Mouse (Mus musculus) ES-E14 (cell line): Measurements from ENCODE around the gene Gpx5. TPM values are rescaled to one million over a fixed set of nuclear protein-coding genes. Genes with fewer than 3 reads are reported as not detected.

Experiments
- DNase-seq: peaks from one replicate; pipeline ENCODE4 v3.0.0-alpha.2; 2013; ENCODE audit warnings: low read depth, low spot score
- H3K27ac ChIP-seq: 2 replicates; pipeline ENCODE4 v1.5.1; 2012; ENCODE audit warnings: low read depth, mild to moderate bottlenecking, low read length, moderate library complexity, mixed read lengths; ENCODE audit not compliant: poor library complexity, insufficient read depth, severe bottlenecking
- H3K36me3 ChIP-seq: 2 replicates; pipeline ENCODE4 v1.6.1; 2012; ENCODE audit warnings: mild to moderate bottlenecking, low read length, moderate library complexity, mixed read lengths; ENCODE audit not compliant: control insufficient read depth, poor library complexity, insufficient read depth, severe bottlenecking
- H3K4me1 ChIP-seq, 2 experiments: fragments of 150-350 bp in 1 of 2; sonication (generic) in 1 of 2; 2 replicates each; pipeline ENCODE4 v1.6.1; 2012; ENCODE audit warnings: low read length in 2 of 2, mild to moderate bottlenecking in 1 of 2, mixed read lengths in 1 of 2; ENCODE audit not compliant: control insufficient read depth in 2 of 2, insufficient read depth in 2 of 2, poor library complexity in 1 of 2
- H3K4me3 ChIP-seq, 2 experiments: fragments of 150-350 bp in 1 of 2; sonication (generic) in 1 of 2; 2 replicates each; pipeline ENCODE4 v1.5.1; 2012; ENCODE audit warnings: low read length in 2 of 2, low read depth in 1 of 2, mild to moderate bottlenecking in 1 of 2, mixed read lengths in 1 of 2; ENCODE audit not compliant: insufficient read depth in 1 of 2, poor library complexity in 1 of 2, severe bottlenecking in 1 of 2
- H3K9ac ChIP-seq: 2 replicates; pipeline ENCODE4 v1.6.1; 2012; ENCODE audit warnings: low read depth, mild to moderate bottlenecking, low read length, mixed read lengths; ENCODE audit not compliant: poor library complexity, insufficient read depth, severe bottlenecking
- H3K9me3 ChIP-seq: fragments of 150-350 bp; sonication (generic); 2 replicates; pipeline ENCODE4 v1.6.1; 2012; ENCODE audit warnings: low read depth, mild to moderate bottlenecking, low read length; ENCODE audit not compliant: control insufficient read depth, insufficient read depth
- CHD2 ChIP-seq: IDR thresholded peaks from 2 replicates; pipeline ENCODE4 v1.6.1; 2014; ENCODE audit warnings: mild to moderate bottlenecking, low read depth, low read length, inconsistent platforms
- HCFC1 ChIP-seq: IDR thresholded peaks from 2 replicates; pipeline ENCODE4 v1.6.1; 2012; ENCODE audit warnings: low read length, inconsistent platforms, borderline replicate concordance; ENCODE audit not compliant: insufficient read depth
- MAFK ChIP-seq: IDR thresholded peaks from 2 replicates; pipeline ENCODE4 v1.6.1; 2014; ENCODE audit warnings: mild to moderate bottlenecking, low read depth, low read length, inconsistent platforms; ENCODE audit not compliant: insufficient read depth
- ZC3H11A ChIP-seq: IDR thresholded peaks from 2 replicates; pipeline ENCODE4 v1.6.1; 2012; ENCODE audit warnings: low read depth, mild to moderate bottlenecking, inconsistent platforms, low read length, borderline replicate concordance
- ZNF384 ChIP-seq: IDR thresholded peaks from 2 replicates; pipeline ENCODE4 v1.6.1; 2012; ENCODE audit warnings: low read depth, low read length, inconsistent platforms
- in situ Hi-C, 2 experiments: fragments of 600-800 bp; cut with MboI; formaldehyde crosslinking; loops; one replicate each; pipeline ENCODE4 v1.15.1; 2025; ENCODE audit warnings: low sequenced_read_pairs in 2 of 2, inconsistent platforms in 1 of 2; ENCODE audit not compliant: unreplicated experiment in 2 of 2
- total RNA-seq: library from RNA; depleted of rRNA; stranded (reverse); fragments of 300-350 nt; gene quantifications from 2 replicates; pipeline ENCODE4 v1.2.3, GENCODE M21; 2012

The Gpx5 gene
- total RNA-seq, 1 experiment = not detected

DNA sequence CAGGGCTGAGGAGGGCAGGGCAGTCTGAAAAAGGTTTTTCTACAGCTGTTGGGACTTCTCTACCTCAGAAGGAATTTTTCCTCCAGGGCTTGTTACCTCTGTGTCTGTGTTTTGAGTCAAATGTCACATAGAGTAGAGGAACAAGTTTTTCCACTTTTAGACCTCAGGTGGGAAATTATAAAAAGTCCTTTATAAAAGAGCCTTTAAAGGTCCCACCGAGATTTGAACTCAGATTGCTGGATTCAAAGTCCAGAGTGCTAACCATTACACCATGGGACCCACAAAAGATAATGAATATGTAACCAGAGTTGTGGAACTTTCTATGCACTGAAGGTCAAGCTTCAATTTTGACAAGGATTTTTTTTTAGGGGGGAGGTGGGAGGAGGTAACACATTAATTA is 24.3 kb downstream of the Gpx5 start:
- peaks cover 0 to 2% of the 10 kb centered on the region in 2 experiments; a peak in 1 of 4 replicates for H3K4me1 ChIP-seq
- in situ Hi-C loops = loop anchor here in 1 of 2 experiments (25.0 kb wide), 2 partner anchors 669 to 744 kb away; partner anchors contain the start of genes Prss16 and Zfp184
- no peak for TF ChIP-seq ZC3H11A
- TF ChIP-seq MAFK = peak; percentile 71
- no peak for TF ChIP-seq HCFC1
- no peak for TF ChIP-seq ZNF384
- no peak for TF ChIP-seq CHD2
- H3K36me3 ChIP-seq = no peaks in the 10 kb centered on the region
- no peak for DNase-seq
- no peaks in the 10 kb centered on the region for H3K9me3 ChIP-seq
- H3K9ac ChIP-seq = peak overlapping the region; percentile 43; the same call in 1 of the 2 replicates
- no peak overlapping the region; the same call in 1 of the 2 replicates for H3K27ac ChIP-seq
- H3K4me3 ChIP-seq = peak overlapping the region; percentile 17 to 55

DNA sequence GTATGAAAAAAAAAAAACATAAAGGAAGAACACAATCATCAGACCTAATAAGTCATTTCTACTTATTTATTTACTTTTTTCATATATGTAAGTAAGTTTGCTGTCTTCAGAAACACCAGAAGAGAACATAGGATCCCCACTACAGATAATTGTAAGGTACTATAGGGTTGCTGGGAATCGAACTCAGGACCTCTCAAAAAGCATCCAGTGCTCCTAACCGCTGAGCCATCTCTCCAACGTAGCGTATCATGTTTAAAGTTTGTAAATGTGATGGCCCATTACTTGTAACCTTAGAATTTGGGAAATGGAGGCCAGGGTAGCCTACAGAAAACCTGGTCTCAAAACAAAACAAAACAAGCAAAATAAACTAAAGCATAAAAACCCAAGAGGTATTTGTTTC is 25.0 kb downstream of the Gpx5 start:
- H3K27ac ChIP-seq = no peak overlapping the region; the same call in 1 of the 2 replicates
- in situ Hi-C loops = loop anchor here in 1 of 2 experiments (25.0 kb wide), 2 partner anchors 670 to 745 kb away; partner anchors contain the start of genes Prss16 and Zfp184
- H3K9ac ChIP-seq = no peak overlapping the region; the same call in 1 of the 2 replicates
- H3K4me3 ChIP-seq = peak overlapping the region; percentile 17 to 55
- no peak for TF ChIP-seq HCFC1
- TF ChIP-seq CHD2 = no peak
- no peak for TF ChIP-seq ZNF384
- 0 out of 2 replicates have a peak, but pooled peaks have one; percentile 23 for TF ChIP-seq MAFK
- no peak for TF ChIP-seq ZC3H11A
- no peak for DNase-seq
- H3K36me3 ChIP-seq = no peaks in the 10 kb centered on the region
- H3K4me1 ChIP-seq = peaks cover 0 to 2% of the 10 kb centered on the region in 2 experiments; a peak in 1 of 4 replicates
- H3K9me3 ChIP-seq = no peaks in the 10 kb centered on the region

DNA sequence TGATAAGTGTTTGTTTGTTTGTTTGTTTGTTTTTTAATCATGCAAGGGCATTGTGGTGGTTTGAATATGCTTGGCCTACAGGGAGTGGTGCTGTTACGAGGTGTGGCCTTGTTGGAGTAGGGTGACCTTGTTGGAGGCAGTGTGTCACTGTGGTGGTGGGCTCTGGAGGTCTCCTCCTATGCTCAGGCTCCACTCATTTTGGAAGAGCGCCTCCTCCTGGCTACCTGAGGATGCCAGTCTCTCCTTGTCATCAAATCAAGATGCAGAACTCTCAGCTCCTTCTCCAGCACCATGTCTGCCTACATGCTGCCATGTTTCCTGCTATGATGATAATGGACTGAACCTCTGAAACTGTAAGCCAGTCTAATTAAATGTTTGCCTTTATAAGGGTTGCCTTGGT is 26.8 kb downstream of the Gpx5 start:
- no peak overlapping the region for H3K9ac ChIP-seq
- in situ Hi-C loops = loop anchor here in 1 of 2 experiments (25.0 kb wide), 2 partner anchors 672 to 747 kb away; partner anchors contain the start of genes Prss16 and Zfp184
- TF ChIP-seq ZNF384 (no peak), CHD2 (no peak)
- peaks cover 0 to 2% of the 10 kb centered on the region in 2 experiments; a peak in 1 of 4 replicates for H3K4me1 ChIP-seq
- H3K9me3 ChIP-seq = no peaks in the 10 kb centered on the region
- H3K4me3 ChIP-seq = no peak overlapping the region
- H3K27ac ChIP-seq = no peak overlapping the region
- DNase-seq = no peak
- no peaks in the 10 kb centered on the region for H3K36me3 ChIP-seq

DNA sequence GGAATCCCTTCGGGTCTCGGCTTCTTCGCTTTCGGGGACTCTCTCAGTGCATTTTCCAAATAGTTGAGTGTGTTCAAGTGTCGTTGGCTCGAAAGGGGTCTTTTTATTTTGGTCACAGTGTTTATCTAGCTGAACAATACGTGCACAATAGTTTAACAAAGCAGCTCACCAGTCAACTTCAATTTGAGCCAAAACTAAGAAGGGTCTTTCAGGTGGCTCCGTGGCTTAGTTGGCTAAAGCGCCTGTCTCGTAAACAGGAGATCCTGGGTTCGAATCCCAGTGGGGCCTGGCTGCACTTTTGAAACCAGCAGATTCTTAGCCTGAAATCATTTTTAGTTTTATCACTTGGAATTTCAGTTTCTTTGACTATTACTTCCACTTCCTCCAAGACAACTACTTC is 28.2 kb downstream of the Gpx5 start:
- Histone ChIP-seq H3K27ac (no peak overlapping the region), H3K9ac (peak overlapping the region; percentile 60; the same call in 1 of the 2 replicates)
- in situ Hi-C loops = loop anchor here in 1 of 2 experiments (25.0 kb wide), 2 partner anchors 673 to 748 kb away; partner anchors contain the start of genes Prss16 and Zfp184

More for the DNA sequence above, 28.2 kb downstream of the Gpx5 start:
- Histone ChIP-seq H3K4me1 (peaks cover 0 to 4% of the 10 kb centered on the region in 2 experiments; a peak in 1 of 4 replicates), H3K36me3 (no peaks in the 10 kb centered on the region), H3K4me3 (peak overlapping the region; percentile 78), H3K9me3 (no peaks in the 10 kb centered on the region)
- TF ChIP-seq MAFK (peak; percentile 80), ZC3H11A (no peak), ZNF384 (no peak), CHD2 (no peak)
- DNase-seq = peak; percentile 91
